Mouse (Mus musculus) gastrocnemius, postnatal 4 days (tissue): ENCODE measurements around the gene Zswim7. TPM values are rescaled to one million over a fixed set of nuclear protein-coding genes. Genes with fewer than 3 reads are reported as not detected.

Source experiments
- DNase-seq, 2 experiments: peaks; one replicate each; pipeline ENCODE4 v3.0.0; 2021 to 2022; ENCODE audit warnings: low spot score in 2 of 2, mixed read lengths in 2 of 2
- total RNA-seq, 2 experiments: library from RNA; stranded (reverse); gene quantifications; 2 replicates each; pipeline ENCODE4 v1.2.3; 2021

The Zswim7 gene
- total RNA-seq, 2 experiments from 2014 or later, result 10.6 to 13.8 TPM

GRCm38 (mm10) chr11:62259214-62259613 lies 22.0 kb downstream of the Zswim7 start:
- no peak for DNase-seq

DNA sequence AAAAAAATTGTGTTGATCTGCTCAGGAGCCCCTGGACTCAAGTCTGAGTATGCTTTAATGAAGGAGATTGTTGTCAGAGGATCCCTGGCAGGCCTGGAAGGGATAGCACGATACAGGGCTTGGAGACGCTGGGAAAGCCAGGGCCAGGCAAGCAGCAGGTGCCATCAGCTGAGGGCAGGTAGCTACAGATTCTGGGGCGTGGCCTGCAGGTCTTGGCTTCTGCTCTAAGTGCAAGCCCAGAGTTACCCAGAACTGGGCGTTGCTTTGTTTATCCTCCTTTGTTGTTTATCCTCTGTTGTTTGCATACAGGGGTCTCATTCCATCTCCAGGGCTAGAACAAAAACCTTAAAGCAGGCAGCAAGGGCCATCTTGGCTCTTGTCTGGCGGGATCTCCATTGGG lies 27.8 kb downstream of the Zswim7 start:
- no peak for DNase-seq

DNA sequence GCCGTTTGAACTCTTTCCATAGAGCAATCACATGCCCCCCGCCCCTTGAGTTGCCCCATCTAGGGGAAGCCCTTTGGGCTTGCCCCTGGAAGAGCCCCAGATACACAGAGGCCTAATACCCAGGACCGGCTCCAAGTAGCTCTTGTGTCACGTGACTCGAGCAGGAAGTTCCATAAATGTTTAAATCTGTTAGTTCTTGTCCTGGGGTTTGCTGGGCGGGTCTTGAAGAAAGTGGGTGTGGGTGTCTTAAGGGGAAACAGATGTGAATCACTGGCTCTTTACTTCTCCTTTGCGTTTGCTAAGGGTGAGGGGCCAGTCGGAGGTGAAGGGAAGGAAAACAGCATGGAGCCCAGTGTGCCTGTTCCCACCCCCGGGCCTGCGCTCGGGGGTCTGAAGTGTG lies 30.1 kb downstream of the Zswim7 start:
- peak in 1 of 2 experiments; percentile 35 for DNase-seq

DNA sequence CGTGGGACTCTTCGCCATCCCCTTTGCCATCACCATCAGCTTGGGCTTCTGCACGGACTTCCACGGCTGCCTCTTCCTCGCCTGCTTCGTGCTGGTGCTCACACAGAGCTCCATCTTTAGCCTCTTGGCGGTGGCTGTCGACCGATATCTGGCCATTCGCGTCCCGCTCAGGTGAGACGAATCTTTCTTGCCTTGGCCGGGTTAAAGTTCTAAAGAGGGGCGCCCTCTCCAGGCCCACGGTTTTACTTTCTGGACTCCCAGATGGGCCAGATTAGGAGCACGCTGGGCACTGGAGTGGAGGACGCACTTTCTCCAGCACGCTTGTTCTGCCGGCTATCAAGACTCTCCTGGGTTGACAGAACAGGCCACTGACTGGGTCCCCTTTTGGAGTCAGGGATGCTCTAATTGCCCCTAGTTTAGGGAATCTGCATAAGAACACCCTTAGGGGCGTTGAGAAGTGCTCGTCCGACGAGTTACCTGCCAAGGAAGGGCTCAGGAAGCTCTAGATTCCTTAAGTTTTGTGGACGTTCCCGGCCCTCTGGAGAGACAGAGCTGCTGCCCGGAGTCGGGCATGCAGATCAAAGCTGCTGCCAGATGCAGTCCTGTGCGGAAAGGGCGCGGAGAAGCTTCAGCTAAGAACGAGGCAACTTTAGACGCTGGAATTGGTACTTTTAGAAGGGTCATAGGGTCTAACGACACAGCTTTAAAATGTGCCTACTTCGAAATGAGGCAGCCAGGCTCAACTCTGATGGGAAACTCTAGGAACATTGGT lies 31.7 kb downstream of the Zswim7 start:
- peak in 1 of 2 experiments; percentile 30 for DNase-seq

DNA sequence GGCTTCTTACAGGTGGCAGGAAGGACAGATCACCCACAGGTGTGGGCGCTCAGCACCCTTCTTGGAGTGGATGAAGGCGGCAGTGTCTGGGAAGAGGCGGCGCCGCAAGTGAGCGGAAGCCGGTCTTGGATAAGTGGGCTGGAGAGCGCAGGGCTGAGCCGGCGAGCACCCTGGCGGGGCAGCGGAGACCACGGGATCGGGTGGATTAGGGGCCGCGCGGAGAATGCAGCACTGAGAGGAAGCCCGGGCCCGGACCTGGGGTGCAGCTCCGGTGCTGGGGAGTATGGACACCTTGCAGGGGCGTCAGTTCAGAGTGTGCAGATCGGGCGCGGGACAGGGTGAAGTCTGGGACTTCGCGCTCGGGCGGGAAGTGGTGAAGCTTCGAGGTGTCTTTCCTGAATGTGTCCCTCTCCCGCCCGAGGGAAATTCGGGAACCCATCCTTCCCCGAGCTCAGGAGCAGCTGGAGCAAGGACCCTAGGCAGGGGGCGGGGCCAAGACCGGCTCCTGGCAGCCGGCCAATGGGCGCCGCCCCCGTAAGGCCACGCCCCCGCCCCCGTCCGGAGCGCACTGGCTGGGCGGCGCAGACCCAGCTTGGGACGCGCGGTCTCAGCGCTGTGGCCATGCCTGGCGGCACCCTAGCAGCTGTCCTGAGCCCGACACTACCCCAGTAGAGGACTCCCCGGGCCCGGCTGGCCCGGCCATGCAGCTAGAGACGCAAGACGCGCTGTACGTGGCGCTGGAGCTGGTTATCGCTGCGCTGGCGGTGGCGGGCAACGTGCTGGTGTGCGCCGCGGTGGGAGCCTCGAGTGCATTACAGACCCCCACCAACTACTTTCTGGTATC lies 32.6 kb downstream of the Zswim7 start, which contains the start of gene Adora2b:
Gene Adora2b (plus strand): TSS at position 584 of the 844 bp plus-strand sequence.
- peak; percentile 63 to 80 for DNase-seq

DNA sequence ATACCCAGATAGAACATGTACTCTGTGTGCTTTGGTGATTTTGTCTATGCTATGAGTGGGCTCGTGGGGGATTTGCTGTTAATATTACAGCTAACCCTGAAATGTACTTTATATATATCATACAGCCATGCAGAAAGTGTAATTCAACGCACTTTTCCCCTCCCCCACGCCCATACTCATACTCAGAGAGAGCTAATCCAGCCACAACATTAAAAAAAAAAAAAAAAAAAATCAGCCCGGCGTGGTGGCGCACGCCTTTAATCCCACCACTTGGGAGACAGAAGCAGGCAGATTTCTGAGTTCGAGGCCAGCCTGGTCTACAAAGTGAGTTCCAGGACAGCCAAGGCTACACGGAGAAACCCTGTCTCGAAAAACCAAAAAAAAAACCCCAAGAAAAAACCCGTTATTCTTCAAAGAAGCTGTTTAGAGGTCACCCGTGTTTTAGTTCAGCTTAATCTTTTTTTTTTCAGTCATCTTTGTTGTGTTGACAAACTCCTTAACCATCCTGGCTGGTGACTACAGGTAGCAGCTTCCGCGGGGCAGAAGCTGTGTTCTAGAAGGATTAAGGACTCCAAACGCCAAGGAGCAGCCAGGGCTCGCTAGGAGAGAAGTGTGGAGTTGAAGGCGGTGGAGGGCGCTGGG lies 33.3 kb downstream of the Zswim7 start:
- DNase-seq, result no peak

DNA sequence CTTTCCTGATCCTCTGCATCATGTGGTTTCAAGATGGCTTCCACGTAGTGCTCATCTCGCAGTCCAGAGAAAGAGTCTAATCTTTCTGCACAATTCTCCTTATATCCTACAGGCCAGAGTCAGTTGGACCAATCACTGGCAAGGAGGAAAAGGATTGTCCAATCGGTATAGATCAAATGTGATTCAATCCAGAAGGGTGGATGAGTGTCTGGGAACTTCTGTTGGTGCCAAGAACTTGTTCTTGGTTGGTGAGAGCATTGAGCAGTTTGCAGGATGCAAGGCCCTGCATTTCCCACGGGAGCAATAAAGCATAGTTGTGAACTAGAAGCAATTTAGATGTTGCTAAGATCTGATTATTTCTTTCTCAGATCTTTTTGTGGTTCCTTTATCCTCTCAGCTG lies 36.7 kb downstream of the Zswim7 start:
- no peak for DNase-seq

GRCm38 (mm10) chr11:62243871-62244270 lies 37.3 kb downstream of the Zswim7 start:
- no peak for DNase-seq

GRCm38 (mm10) chr11:62240631-62241261 lies 40.4 kb downstream of the Zswim7 start:
- no peak for DNase-seq

- no peak for DNase-seq
These were observed 56.4 kb downstream of the Zswim7 start for GRCm38 (mm10) chr11:62224797-62225196.

DNA sequence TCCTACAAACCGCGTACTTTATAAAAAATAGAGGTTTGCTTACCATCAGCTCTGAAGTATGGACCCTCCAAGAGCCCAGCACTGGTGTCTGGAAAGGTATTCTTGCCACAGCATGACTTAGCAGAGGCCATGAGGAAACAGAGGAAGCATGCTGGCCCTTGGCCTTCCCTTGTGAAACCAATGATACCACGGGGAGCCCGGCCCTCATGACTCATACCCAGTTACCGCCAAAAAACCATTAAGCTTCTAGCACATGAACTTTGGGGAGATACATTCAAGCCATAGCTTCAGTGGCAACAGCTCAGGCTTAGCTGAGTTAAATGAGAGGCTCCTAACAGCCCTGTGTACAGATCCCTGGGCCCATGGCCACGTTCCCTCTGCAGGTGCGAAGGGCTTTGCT lies 57.2 kb downstream of the Zswim7 start:
- no peak for DNase-seq

DNA sequence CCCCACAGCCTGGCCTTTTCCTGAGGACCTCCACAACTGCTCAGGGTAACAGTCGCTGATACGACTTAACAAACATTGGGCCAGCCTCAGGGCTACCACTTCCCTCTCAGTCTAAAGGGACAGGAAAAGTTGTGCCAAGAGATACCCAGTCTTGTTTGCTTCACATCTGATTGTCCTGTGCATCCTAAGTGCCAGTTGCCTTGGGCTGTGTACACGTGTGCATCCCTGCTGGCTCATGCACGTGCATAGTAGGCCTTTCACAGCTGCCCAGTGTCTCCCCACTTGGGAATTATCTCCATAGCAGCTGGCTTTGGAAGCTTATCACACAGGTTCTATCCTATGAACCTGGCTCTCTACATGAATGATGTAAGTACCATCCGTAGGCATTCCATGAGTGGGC lies 57.8 kb downstream of the Zswim7 start:
- DNase-seq, result no peak

- no peak for DNase-seq
These were observed 60.2 kb downstream of the Zswim7 start for GRCm38 (mm10) chr11:62220756-62221510.

GRCm38 (mm10) chr11:62217751-62218150 lies 63.4 kb downstream of the Zswim7 start:
- no peak for DNase-seq

Other genes with a start within 250 kb of the Zswim7 start
- gene Adora2b, start 32.4 kb downstream of the Zswim7 start, total RNA-seq, result 1 to 10 TPM; 2.3 to 2.4 TPM
- 10 to 100 TPM; 16.1 to 18.2 TPM for gene Ttc19, start 98 bp upstream of the Zswim7 start, total RNA-seq
- gene Pigl, start 177.1 kb upstream of the Zswim7 start, total RNA-seq, result 1 to 10 TPM; 5.3 to 6.2 TPM
- 100 to 1,000 TPM; 169 to 170 TPM for gene Ncor1, start 177.2 kb upstream of the Zswim7 start, total RNA-seq